Mouse (Mus musculus) brown adipose tissue, adult 24 weeks (tissue): Measurements from ENCODE around the gene S1pr3. TPM values are rescaled to one million over a fixed set of nuclear protein-coding genes. Genes with fewer than 3 reads are reported as not detected.
A peak's percentile ranks its signal among the peaks of the same experiment; 100 is the strongest.

Source experiments
- H3K27ac ChIP-seq: fragments of 200-500 bp; replicated peaks from 2 replicates; pipeline ENCODE4 v1.5.1; 2012; ENCODE audit warnings: low read depth, mild to moderate bottlenecking, low read length
- H3K4me1 ChIP-seq: fragments of 200-500 bp; 2 replicates; pipeline ENCODE4 v1.6.1; 2012; ENCODE audit warnings: low read length, mixed read lengths; ENCODE audit not compliant: control insufficient read depth, insufficient read depth, insufficient read length
- H3K4me3 ChIP-seq: fragments of 200-500 bp; 2 replicates; pipeline ENCODE4 v1.5.1; 2012; ENCODE audit warnings: low read depth, mild to moderate bottlenecking, low read length, moderate library complexity; ENCODE audit not compliant: insufficient read depth
- polyA plus RNA-seq: library from polyadenylated mRNA; stranded (reverse); fragments of >200 nt; gene quantifications from 2 replicates; pipeline ENCODE4 v1.2.4, GENCODE M21; 2012; ENCODE audit not compliant: missing spikeins, insufficient read depth, insufficient read length

The S1pr3 gene
- polyA plus RNA-seq, 1 experiment, result 3.5 TPM

DNA sequence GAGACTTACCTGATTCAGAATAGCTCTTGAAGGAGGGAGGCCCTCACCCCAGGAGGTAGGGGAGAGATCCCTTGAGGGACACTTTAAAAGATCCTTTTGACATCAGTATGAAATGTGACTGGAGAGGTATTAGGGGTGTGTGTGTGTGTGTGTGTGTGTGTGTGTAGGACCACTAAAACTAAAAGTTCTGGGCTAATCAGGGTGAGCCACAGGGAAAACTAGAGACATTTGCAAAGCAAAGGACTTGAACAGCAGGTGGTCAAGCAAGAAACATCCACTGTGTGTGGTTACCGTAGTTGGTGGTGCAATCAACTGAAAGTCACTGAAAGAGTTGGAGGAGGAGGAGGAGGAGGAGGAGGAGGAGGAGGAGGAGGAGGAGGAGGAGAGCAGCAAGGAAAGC lies 16.2 kb upstream of the S1pr3 start:
- Histone ChIP-seq H3K4me1 (no peaks in the 10 kb centered on the region), H3K4me3 (no peak overlapping the region), H3K27ac (no peak overlapping the region)

DNA sequence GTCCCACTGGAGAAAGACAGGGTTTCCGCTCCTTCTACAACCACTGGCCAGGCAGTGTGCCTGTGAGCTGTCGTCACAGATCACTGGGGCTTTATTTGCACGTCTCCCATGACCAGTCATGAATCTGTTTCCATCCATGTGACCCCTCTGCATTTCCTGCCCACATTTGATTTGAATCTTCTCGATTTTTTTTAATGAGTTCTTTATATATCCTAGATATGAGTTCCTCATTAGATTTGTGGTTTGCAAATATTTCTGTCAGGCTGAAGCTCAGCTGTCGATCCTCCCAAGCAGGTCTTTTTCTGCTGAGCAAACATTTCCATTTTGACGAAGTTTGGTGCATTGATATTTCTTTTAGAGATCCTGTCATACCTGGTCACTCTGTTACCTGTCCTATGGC lies 10.6 kb upstream of the S1pr3 start:
- Histone ChIP-seq H3K4me1 (no peaks in the 10 kb centered on the region), H3K27ac (peak overlapping the region; percentile 37; the same call in 1 of the 2 replicates), H3K4me3 (no peak overlapping the region)

DNA sequence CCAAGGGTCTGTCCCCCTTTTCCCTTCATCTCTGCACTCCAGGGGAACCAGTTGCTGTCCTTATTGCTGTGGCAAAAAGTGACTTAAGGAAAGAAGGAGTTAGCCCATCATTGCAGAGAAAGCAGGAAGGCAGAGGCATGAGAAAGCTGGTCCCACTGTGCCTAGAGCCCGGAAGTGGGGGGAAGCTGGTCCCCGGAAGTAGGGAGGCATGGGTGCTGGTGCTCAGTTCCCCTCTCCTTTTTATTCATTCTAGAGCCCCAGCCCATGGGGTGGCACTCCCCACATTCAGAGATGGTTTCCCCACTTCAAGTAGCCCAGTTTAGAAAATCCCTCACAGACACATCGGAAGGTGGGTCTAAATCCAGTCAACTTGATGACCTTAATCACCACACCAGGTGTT lies 8.9 kb upstream of the S1pr3 start:
- H3K4me1 ChIP-seq, result no peaks in the 10 kb centered on the region
- H3K27ac ChIP-seq, result no peak overlapping the region
- H3K4me3 ChIP-seq, result no peak overlapping the region

GRCm38 (mm10) chr13:51400186-51400719 lies 8.2 kb upstream of the S1pr3 start:
- Histone ChIP-seq H3K4me3 (no peak overlapping the region), H3K4me1 (no peaks in the 10 kb centered on the region), H3K27ac (no peak overlapping the region)

GRCm38 (mm10) chr13:51400736-51401501 lies 7.5 kb upstream of the S1pr3 start:
- Histone ChIP-seq H3K4me1 (no peaks in the 10 kb centered on the region), H3K27ac (no peak overlapping the region), H3K4me3 (no peak overlapping the region)

GRCm38 (mm10) chr13:51404566-51404965 lies 3.9 kb upstream of the S1pr3 start:
- no peaks in the 10 kb centered on the region for H3K4me1 ChIP-seq
- H3K4me3 ChIP-seq, result no peak overlapping the region
- no peak overlapping the region for H3K27ac ChIP-seq

GRCm38 (mm10) chr13:51405731-51406320 lies 2.6 kb upstream of the S1pr3 start:
- H3K27ac ChIP-seq, result no peak overlapping the region
- H3K4me3 ChIP-seq, result no peak overlapping the region
- H3K4me1 ChIP-seq, result no peaks in the 10 kb centered on the region

GRCm38 (mm10) chr13:51407541-51408217 lies 760 bp upstream of the S1pr3 start:
- no peak overlapping the region for H3K4me3 ChIP-seq

DNA sequence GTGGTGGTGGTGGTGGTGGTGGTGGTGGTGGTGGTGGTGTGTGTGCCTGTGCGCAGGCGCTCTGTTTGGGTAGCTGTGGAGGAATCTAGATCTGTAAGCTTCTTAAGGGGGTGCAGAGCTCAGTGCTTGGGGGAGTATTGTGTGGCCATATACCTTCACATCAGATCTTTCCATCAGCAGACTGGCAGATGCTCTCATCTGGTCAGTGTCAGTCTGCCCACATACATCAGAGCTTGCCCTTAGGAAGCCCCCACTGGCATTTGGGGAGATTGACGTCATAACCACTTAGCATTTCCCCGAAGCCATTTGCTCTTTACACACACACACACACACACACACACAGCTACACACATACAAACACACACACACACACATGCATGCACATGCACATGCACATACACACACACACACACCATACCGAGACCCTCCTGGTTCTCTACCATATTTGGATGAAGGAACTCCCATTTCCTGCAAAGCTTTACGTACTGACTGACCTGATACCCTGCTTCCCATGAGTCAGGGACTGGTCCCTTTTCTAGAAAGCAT lies 1.6 kb downstream of the S1pr3 start:
- Histone ChIP-seq H3K4me1 (no peaks in the 10 kb centered on the region), H3K27ac (peak overlapping the region; percentile 62; the same call in 1 of the 2 replicates), H3K4me3 (peak overlapping the region; percentile 46)

More at GRCm38 (mm10) chr13:51407541-51408217, 760 bp upstream of the S1pr3 start:
- no peaks in the 10 kb centered on the region for H3K4me1 ChIP-seq
- H3K27ac ChIP-seq, result no peak overlapping the region

DNA sequence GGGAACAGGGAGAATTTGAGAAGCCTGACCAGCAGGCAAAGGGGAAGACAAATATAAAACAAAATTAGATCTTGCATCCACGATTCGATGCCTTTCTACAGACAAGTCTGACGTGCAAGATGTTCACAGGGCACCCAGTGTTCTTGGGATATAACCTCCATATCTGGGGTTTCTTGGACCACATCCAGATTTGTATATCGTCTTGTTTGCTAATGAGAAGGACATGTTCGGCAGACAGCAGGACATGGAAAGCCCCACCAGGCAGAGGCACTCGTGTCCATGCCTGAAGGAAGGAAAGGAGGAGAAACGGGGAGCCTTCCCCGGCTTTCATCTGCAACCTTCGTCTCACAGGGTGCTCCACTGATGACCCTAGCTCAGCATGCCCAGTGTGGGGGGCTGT lies 2.8 kb downstream of the S1pr3 start:
- Histone ChIP-seq H3K27ac (peak overlapping the region; percentile 45; the same call in 1 of the 2 replicates), H3K4me3 (peak overlapping the region; percentile 31), H3K4me1 (no peaks in the 10 kb centered on the region)

DNA sequence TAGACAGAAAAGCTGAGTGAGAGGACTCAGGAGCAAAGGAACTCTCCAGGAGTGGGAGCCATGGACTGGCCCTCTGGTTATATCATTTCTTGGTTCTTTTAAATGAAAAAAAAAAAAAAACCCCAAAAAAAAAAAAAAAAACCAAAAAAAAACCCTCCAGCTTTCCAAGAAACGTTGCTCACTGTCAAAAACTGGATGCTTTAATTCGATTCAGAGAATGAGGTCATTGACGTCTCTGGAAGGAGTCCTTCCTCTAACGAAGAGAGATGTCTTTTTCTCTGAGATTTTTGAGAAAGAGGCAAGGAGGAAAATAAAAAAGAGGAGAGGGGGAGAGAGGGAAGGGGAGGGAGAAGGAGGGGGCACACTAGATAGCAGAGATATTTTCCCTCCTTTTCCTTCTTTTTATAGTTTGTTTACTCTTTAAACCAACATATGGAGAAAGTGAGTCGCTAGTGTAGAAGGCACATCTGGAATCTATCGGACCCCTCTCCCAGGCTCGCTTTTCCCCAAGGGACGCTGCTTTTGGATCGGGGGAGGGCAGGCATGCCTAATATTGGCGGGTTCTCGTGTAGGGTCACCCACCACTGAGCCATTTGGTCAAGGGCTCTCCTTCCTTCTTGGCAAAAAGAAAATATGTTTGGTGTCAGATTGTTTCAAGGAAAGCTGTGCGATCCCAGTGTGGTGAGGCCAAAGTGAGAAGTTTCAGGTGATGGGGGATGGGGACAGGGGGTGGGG lies 3.4 kb downstream of the S1pr3 start:
- no peaks in the 10 kb centered on the region for H3K4me1 ChIP-seq
- H3K4me3 ChIP-seq, result peak overlapping the region; percentile 31
- peak overlapping the region; percentile 45; the same call in 1 of the 2 replicates for H3K27ac ChIP-seq

DNA sequence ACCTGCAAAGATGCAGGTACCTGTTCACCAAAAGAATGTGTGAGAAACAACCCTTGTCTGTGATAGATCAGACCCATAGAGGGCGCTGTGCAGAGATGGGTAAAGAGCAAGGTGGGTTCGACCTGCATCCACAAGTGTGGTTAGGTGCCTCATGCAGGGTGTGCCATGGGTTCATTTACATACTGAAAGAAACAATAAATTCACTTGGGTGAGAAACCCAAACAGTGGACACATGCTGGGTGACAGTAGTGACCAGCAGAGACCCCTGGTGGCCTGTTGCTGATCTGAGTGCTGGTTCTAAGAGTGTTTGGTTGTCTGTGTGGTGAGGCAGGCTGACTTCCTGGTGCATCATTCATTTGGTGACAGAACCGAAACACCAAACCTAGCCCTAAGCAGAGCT lies 5.0 kb downstream of the S1pr3 start:
- Histone ChIP-seq H3K4me1 (peaks cover 3% of the 10 kb centered on the region), H3K4me3 (no peak overlapping the region), H3K27ac (no peak overlapping the region)

DNA sequence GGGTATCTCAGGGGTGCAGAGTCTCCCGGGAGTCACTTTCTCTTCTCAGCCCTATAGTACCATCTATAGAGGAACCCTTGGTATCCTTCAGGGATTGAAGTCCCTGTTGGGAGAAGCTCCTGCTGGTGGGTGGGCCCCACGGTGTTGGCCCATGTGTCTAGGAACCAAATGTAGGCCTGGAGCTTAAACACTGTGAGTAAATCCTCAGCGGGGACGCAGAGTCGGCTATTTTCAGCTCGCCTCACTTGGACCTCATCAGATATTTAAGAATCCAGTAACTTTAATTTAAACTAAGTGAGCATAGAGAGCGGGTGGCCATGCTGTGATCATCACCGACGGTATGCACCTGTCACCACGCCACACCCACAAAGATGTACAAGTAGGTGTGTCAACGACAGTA lies 8.3 kb downstream of the S1pr3 start:
- H3K27ac ChIP-seq, result no peak overlapping the region
- H3K4me1 ChIP-seq, result peaks cover 3% of the 10 kb centered on the region
- no peak overlapping the region for H3K4me3 ChIP-seq

GRCm38 (mm10) chr13:51417796-51418195 lies 9.4 kb downstream of the S1pr3 start:
- H3K4me3 ChIP-seq, result no peak overlapping the region
- H3K4me1 ChIP-seq, result peaks cover 3% of the 10 kb centered on the region
- peak overlapping the region; percentile 57 for H3K27ac ChIP-seq
